Mouse (Mus musculus): ENCODE measurements around the gene Fam83f.

GRCm38 (mm10) chr15:80743606-80744005, 72.0 kb downstream of the Fam83f start:
- TF ChIP-seq CTCF (IDR thresholded peaks at IDR 0.05) (no peak), EP300 (IDR thresholded peaks at IDR 0.05) (no peak)

Measured in lung, postnatal 0 days (tissue).